Mouse (Mus musculus): ENCODE measurements around the gene Abcg1.

- TF ChIP-seq CTCF (IDR thresholded peaks at IDR 0.05; ENCODE audit: borderline replicate concordance, insufficient read depth, low read length) (no peak), POLR2A (IDR thresholded peaks at IDR 0.05; ENCODE audit: low read depth, low read length) (no peak)
These were observed 28.1 kb upstream of the Abcg1 start for GRCm38 (mm10) chr17:31029407-31029806.
